Mouse (Mus musculus) naive thymus-derived CD4-positive, alpha-beta T cell, adult 5 months (primary cell): ENCODE measurements around the gene Gramd4. TPM values are rescaled to one million over a fixed set of nuclear protein-coding genes. Genes with fewer than 3 reads are reported as not detected.

Experiments used
- polyA plus RNA-seq: library from polyadenylated mRNA; unstranded; fragments of 100-300 nt; shearing (Covaris generic); gene quantifications from one replicate; pipeline ENCODE4 v1.2.1, GENCODE M21; 2017

Gene Gramd4
- polyA plus RNA-seq = 169 TPM

DNA sequence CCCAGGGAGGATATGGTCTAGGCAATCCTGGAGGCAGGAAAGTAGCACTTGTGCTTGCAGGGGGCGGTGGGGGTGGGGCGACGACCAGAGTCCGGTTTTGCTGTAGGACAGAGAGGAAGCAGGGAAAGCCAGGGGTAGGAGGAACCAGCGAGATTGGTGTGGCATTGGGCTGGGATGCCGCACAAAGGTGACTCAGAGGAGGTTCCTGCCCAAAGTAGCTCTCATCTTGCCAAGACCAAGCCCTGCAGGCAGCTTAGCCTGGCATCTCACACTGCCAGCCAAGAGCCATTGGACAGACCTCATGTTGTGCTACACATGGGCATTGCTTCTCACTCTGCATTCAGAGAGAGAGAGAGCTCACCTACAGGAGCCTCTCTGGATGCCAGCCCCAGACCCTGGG is at the start of gene Gramd4:
Gene Gramd4, plus strand, starts transcription at position 283 of the 400 bp plus-strand sequence.

DNA sequence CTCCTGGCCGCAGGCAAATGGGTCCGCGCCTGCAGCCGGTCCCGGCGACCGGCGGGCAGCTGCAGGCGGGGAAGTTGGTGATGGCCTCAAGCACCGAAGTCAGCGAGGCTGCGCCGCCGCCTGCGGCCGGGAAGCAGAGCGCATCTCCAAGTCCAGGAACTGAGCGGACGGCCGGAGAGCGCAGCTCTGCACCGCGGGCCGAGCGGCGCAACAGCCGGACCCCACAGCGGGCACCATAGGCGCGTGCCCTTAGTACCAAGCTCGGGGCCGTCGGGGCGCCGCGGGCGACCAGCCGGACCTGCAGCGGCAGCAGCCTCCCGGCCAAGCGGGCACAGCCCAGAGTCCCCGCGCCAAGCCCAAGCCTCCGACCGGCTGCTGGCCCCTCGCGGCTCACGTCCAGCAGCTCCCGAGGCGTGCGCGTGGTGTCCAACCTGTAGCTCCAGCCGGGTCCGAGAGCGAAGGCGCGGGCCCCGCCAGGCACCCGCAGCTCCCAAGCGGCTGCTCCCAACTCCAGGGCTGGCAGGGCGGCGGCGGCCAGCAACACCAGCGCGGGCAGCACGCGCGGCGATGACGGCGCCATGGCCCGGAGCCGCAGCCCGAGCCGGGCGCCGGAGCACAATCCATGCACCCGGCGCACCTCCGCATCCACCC is 24.2 kb upstream of the Gramd4 start, which contains the start of gene Celsr1:
Gene Celsr1, minus strand, starts transcription at position 587 of the 651 bp plus-strand sequence.

DNA sequence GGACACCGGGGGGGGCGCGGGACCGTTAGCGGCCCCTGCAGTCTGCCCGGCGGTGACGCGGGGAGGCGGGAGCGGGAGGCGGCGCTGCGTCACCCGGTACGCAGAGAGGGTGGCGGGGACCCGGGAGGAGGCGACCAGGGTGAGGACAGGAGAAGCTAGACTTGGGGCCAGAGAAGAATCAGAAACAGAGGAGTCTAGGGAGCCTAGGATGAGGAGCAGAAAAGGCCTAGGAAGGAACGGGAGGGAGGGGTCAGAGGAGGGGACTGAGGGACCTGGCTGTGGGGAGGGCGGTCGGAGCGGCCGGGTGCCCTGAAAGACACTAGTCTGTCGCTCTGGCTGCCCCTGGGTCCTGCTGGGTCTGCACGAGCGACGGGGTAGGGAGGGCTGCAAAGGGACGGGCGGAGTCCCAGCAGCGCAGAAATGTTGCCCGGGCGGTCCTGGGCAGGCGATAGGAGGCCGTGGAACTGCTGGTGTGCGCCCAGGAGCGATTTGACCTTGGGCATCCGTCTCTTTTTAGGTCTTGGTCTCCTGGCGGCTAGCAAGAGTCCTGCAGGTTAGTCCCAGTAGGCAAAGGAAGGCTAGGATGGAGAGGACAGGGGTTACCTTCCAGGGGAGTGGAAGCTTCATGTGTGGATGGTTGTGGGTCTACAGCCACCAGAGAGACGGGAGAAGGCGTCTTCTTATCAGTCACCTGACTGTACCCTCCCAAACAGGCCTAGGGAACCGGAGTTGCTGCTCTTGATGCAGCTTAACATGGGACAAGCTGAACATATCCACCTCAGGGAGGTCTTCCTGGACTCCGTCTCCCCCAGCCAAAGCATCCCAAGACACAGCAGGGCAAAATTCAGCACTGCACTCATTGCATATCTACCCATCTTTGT is 128.4 kb downstream of the Gramd4 start, which contains the start of gene Cerk:
Gene Cerk, minus strand, starts transcription at position 453 of the 881 bp plus-strand sequence.

Other genes starting within 250 kb of the Gramd4 start
- gene Cdpf1, start 246.0 kb upstream of the Gramd4 start, polyA plus RNA-seq = 28.5 TPM
- not detected for gene Pkdrej, start 236.0 kb upstream of the Gramd4 start, polyA plus RNA-seq
- gene Ttc38, start 225.4 kb upstream of the Gramd4 start, polyA plus RNA-seq = 15.7 TPM
- gene Gtse1, start 197.9 kb upstream of the Gramd4 start, polyA plus RNA-seq = 0.77 TPM
- gene Trmu, start 178.4 kb upstream of the Gramd4 start, polyA plus RNA-seq = 36.0 TPM
- 6.5 TPM for gene Celsr1, start 23.9 kb upstream of the Gramd4 start, polyA plus RNA-seq
- 19.5 TPM for gene Cerk, start 128.4 kb downstream of the Gramd4 start, polyA plus RNA-seq
- gene Tbc1d22a, start 156.8 kb downstream of the Gramd4 start, polyA plus RNA-seq = 18.7 TPM